Mouse (Mus musculus): ENCODE results near the gene Zfp668.
A peak's percentile ranks its signal among the peaks of the same experiment; 100 is the strongest.

- TF ChIP-seq EP300 (IDR thresholded peaks at IDR 0.05): peak; percentile 68; the same call in 1 of the 2 replicates
- no peak; the same call in 1 of the 2 replicates for TF ChIP-seq CTCF (IDR thresholded peaks at IDR 0.05)
Observed at GRCm38 (mm10) chr7:127841340-127842000, 35.2 kb downstream of the Zfp668 start.

Data from lung, postnatal 0 days (tissue).